Mouse (Mus musculus): Measurements from ENCODE around the gene Taf6. TPM values are rescaled to one million over a fixed set of nuclear protein-coding genes. Genes with fewer than 3 reads are reported as not detected.

Taf6 gene
- polyA plus RNA-seq, 1 experiment from 2014 or later = 72.8 TPM

GRCm38 (mm10) chr5:138187661-138188306 is 533 bp upstream of the Taf6 start:
- H3K4me1 ChIP-seq (replicated peaks; ENCODE audit: control insufficient read depth, insufficient read depth, low read length) = peaks cover 17% of the 10 kb centered on the region
- peak overlapping the region; percentile 86 for H3K9ac ChIP-seq
- no peaks in the 10 kb centered on the region for H3K9me3 ChIP-seq (ENCODE audit: control insufficient read depth, low read length)
- under 1% methylated on average over 10 of the region's 10 CpGs for WGBS
- H3K27me3 ChIP-seq (ENCODE audit: control insufficient read depth, insufficient read depth, low read length) = no peaks in the 10 kb centered on the region
- peak overlapping the region; percentile 74 for H3K4me2 ChIP-seq (replicated peaks)
- peaks cover 41% of the 10 kb centered on the region for H3K36me3 ChIP-seq (replicated peaks; ENCODE audit: control insufficient read depth, insufficient read depth)
- H3K4me3 ChIP-seq (replicated peaks; ENCODE audit: low read length) = peak overlapping the region; percentile 72
- peak overlapping the region; percentile 71 for H3K27ac ChIP-seq
- peak; percentile 86 for ATAC-seq (ENCODE audit: low FRiP score)
- DNase-seq (ENCODE audit: low spot score) = peak; percentile 88

- Histone ChIP-seq H3K9ac (no peak overlapping the region), H3K36me3 (replicated peaks; ENCODE audit: control insufficient read depth, insufficient read depth) (peaks cover 58% of the 10 kb centered on the region), H3K4me1 (replicated peaks; ENCODE audit: control insufficient read depth, insufficient read depth, low read length) (peaks cover 22% of the 10 kb centered on the region), H3K9me3 (ENCODE audit: control insufficient read depth, low read length) (no peaks in the 10 kb centered on the region), H3K27me3 (ENCODE audit: control insufficient read depth, insufficient read depth, low read length) (no peaks in the 10 kb centered on the region), H3K4me3 (replicated peaks; ENCODE audit: low read length) (peak overlapping the region; percentile 84; the same call in 1 of the 2 replicates), H3K4me2 (replicated peaks) (peak overlapping the region; percentile 99), H3K27ac (no peak overlapping the region)
- ATAC-seq (ENCODE audit: low FRiP score) = no peak
- WGBS = 79% methylated on average over 3 of the region's 3 CpGs
- no peak for DNase-seq (ENCODE audit: low spot score)
Observed at GRCm38 (mm10) chr5:138173217-138173616, 14.0 kb downstream of the Taf6 start.

- Histone ChIP-seq H3K9ac (peak within 1 kb of the TSS; percentile 71), H3K36me3 (replicated peaks; ENCODE audit: control insufficient read depth, insufficient read depth) (peaks cover 58% of the 10 kb centered on the region), H3K4me2 (replicated peaks) (peak within 1 kb of the TSS; percentile 99), H3K4me3 (replicated peaks; ENCODE audit: low read length) (peak within 1 kb of the TSS; percentile 84), H3K9me3 (ENCODE audit: control insufficient read depth, low read length) (no peaks in the 10 kb centered on the region), H3K27me3 (ENCODE audit: control insufficient read depth, insufficient read depth, low read length) (no peaks in the 10 kb centered on the region), H3K27ac (peak within 1 kb of the TSS; percentile 90), H3K4me1 (replicated peaks; ENCODE audit: control insufficient read depth, insufficient read depth, low read length) (peaks cover 22% of the 10 kb centered on the region)
- DNase-seq (ENCODE audit: low spot score) (peak; percentile 96), ATAC-seq (ENCODE audit: low FRiP score) (peak; percentile 91)
- under 1% methylated on average over 54 of the region's 54 CpGs for WGBS
Observed at GRCm38 (mm10) chr5:138171695-138172491, 15.4 kb downstream of the Taf6 start, which contains the start of the genes Ap4m1 and Mcm7. Gene Ap4m1, plus strand, starts transcription at chr5:138172002. Gene Mcm7, minus strand, starts transcription at chr5:138172422.

GRCm38 (mm10) chr5:138170936-138171561 is 16.2 kb downstream of the Taf6 start:
- Histone ChIP-seq H3K27me3 (ENCODE audit: control insufficient read depth, insufficient read depth, low read length) (no peaks in the 10 kb centered on the region), H3K9ac (peak overlapping the region; percentile 71), H3K36me3 (replicated peaks; ENCODE audit: control insufficient read depth, insufficient read depth) (peaks cover 58% of the 10 kb centered on the region), H3K9me3 (ENCODE audit: control insufficient read depth, low read length) (no peaks in the 10 kb centered on the region), H3K4me3 (replicated peaks; ENCODE audit: low read length) (peak overlapping the region; percentile 84), H3K27ac (peak overlapping the region; percentile 90), H3K4me2 (replicated peaks) (peak overlapping the region; percentile 99), H3K4me1 (replicated peaks; ENCODE audit: control insufficient read depth, insufficient read depth, low read length) (peaks cover 22% of the 10 kb centered on the region)
- ATAC-seq (ENCODE audit: low FRiP score) (peak; percentile 87), DNase-seq (ENCODE audit: low spot score) (peak; percentile 96)
- under 1% methylated on average over 47 of the region's 47 CpGs for WGBS

- Histone ChIP-seq H3K36me3 (replicated peaks; ENCODE audit: control insufficient read depth, insufficient read depth) (peaks cover 77% of the 10 kb centered on the region), H3K4me1 (replicated peaks; ENCODE audit: control insufficient read depth, insufficient read depth, low read length) (peaks cover 20% of the 10 kb centered on the region), H3K9ac (0 out of 2 replicates have a peak overlapping the region, but pooled peaks have one; percentile 3), H3K27ac (no peak overlapping the region), H3K4me2 (replicated peaks) (no peak overlapping the region), H3K27me3 (ENCODE audit: control insufficient read depth, insufficient read depth, low read length) (no peaks in the 10 kb centered on the region), H3K9me3 (ENCODE audit: control insufficient read depth, low read length) (no peaks in the 10 kb centered on the region), H3K4me3 (replicated peaks; ENCODE audit: low read length) (no peak overlapping the region)
- DNase-seq (ENCODE audit: low spot score) = no peak
- no peak for ATAC-seq (ENCODE audit: low FRiP score)
- 81% methylated on average over 8 of the region's 8 CpGs for WGBS
Observed at GRCm38 (mm10) chr5:138165594-138165993, 21.7 kb downstream of the Taf6 start.

- Histone ChIP-seq H3K4me2 (replicated peaks) (no peak overlapping the region), H3K4me1 (replicated peaks; ENCODE audit: control insufficient read depth, insufficient read depth, low read length) (peaks cover 12% of the 10 kb centered on the region), H3K36me3 (replicated peaks; ENCODE audit: control insufficient read depth, insufficient read depth) (peaks cover 64% of the 10 kb centered on the region), H3K9me3 (ENCODE audit: control insufficient read depth, low read length) (no peaks in the 10 kb centered on the region), H3K9ac (no peak overlapping the region), H3K27ac (no peak overlapping the region), H3K27me3 (ENCODE audit: control insufficient read depth, insufficient read depth, low read length) (no peaks in the 10 kb centered on the region), H3K4me3 (replicated peaks; ENCODE audit: low read length) (no peak overlapping the region)
- DNase-seq (ENCODE audit: low spot score) (no peak), ATAC-seq (ENCODE audit: low FRiP score) (no peak)
- WGBS = 70% methylated on average over 10 of the region's 10 CpGs
Observed at GRCm38 (mm10) chr5:138163610-138164009, 23.6 kb downstream of the Taf6 start.

- no peaks in the 10 kb centered on the region for H3K27me3 ChIP-seq (ENCODE audit: control insufficient read depth, insufficient read depth, low read length)
- DNase-seq (ENCODE audit: low spot score) (no peak), ATAC-seq (ENCODE audit: low FRiP score) (no peak)
- no peak overlapping the region for H3K27ac ChIP-seq
- peaks cover 58% of the 10 kb centered on the region for H3K36me3 ChIP-seq (replicated peaks; ENCODE audit: control insufficient read depth, insufficient read depth)
- H3K9ac ChIP-seq = no peak overlapping the region
- 77% methylated on average over 6 of the region's 6 CpGs for WGBS
- H3K4me3 ChIP-seq (replicated peaks; ENCODE audit: low read length) = no peak overlapping the region
- H3K9me3 ChIP-seq (ENCODE audit: control insufficient read depth, low read length) = no peaks in the 10 kb centered on the region
- no peak overlapping the region for H3K4me2 ChIP-seq (replicated peaks)
- H3K4me1 ChIP-seq (replicated peaks; ENCODE audit: control insufficient read depth, insufficient read depth, low read length) = peaks cover 12% of the 10 kb centered on the region
Observed at GRCm38 (mm10) chr5:138163046-138163445, 24.2 kb downstream of the Taf6 start.

GRCm38 (mm10) chr5:138160842-138161665 is 26.2 kb downstream of the Taf6 start, which contains the start of gene Cops6:
Gene Cops6, plus strand, starts transcription at chr5:138161071.
- peak within 1 kb of the TSS; percentile 78 for H3K4me2 ChIP-seq (replicated peaks)
- H3K4me3 ChIP-seq (replicated peaks; ENCODE audit: low read length) = peak within 1 kb of the TSS; percentile 64
- H3K27ac ChIP-seq = peak within 1 kb of the TSS; percentile 80
- DNase-seq (ENCODE audit: low spot score) (peak; percentile 91), ATAC-seq (ENCODE audit: low FRiP score) (peak; percentile 95)
- 1% methylated on average over 42 of the region's 42 CpGs for WGBS
- peaks cover 12% of the 10 kb centered on the region for H3K4me1 ChIP-seq (replicated peaks; ENCODE audit: control insufficient read depth, insufficient read depth, low read length)
- no peaks in the 10 kb centered on the region for H3K27me3 ChIP-seq (ENCODE audit: control insufficient read depth, insufficient read depth, low read length)
- no peaks in the 10 kb centered on the region for H3K9me3 ChIP-seq (ENCODE audit: control insufficient read depth, low read length)
- peaks cover 38% of the 10 kb centered on the region for H3K36me3 ChIP-seq (replicated peaks; ENCODE audit: control insufficient read depth, insufficient read depth)
- H3K9ac ChIP-seq = peak within 1 kb of the TSS; percentile 80

Measured in hindbrain, embryonic 14.5 days (tissue).